Mouse (Mus musculus): Measurements from ENCODE around the gene P2rx3.

DNA sequence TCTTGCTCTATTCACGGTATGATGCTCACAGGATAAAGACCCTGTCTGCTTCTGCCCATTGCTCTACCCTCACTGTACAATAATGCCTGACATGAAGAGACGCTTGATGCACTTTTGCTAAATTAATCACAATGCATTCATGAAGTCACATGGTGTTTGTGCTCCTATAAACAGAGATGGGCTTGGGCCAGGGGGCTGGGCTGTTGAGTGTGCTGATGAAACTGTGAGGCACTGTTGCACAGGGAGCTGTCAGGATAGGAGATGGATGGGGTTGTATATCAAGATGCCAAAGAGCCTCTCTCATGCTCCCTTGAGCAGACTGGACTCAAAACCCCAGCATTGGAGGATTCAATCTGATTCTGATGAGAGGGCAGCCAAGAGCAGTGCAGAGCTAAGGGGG is 4.1 kb downstream of the P2rx3 start:
- TF ChIP-seq RCOR1 (conservative IDR thresholded peaks at IDR 0.05; ENCODE audit: low read depth, low read length) (no peak), ZKSCAN1 (IDR thresholded peaks at IDR 0.05; ENCODE audit: borderline replicate concordance, low read depth, low read length) (no peak), EP300 (IDR thresholded peaks at IDR 0.05; ENCODE audit: low read length) (no peak), CTCF (conservative IDR thresholded peaks at IDR 0.05 in 1 of 2, IDR thresholded peaks at IDR 0.05 in 1 of 2; ENCODE audit: low read depth in 2 of 2, low read length in 2 of 2) (no peak), GABPA (IDR thresholded peaks at IDR 0.05; ENCODE audit: insufficient replicate concordance, low read depth, low read length) (no peak), HCFC1 (IDR thresholded peaks at IDR 0.05; ENCODE audit: low read depth, low read length) (no peak), ZMIZ1 (IDR thresholded peaks at IDR 0.05; ENCODE audit: low read depth, low read length) (no peak), CHD2 (IDR thresholded peaks at IDR 0.05; ENCODE audit: low read length) (no peak), POLR2A (IDR thresholded peaks at IDR 0.05; ENCODE audit: low read depth, low read length) (no peak), ZNF384 (IDR thresholded peaks at IDR 0.05; ENCODE audit: low read depth, low read length) (no peak), MYC (IDR thresholded peaks at IDR 0.05; ENCODE audit: low read depth, low read length) (no peak)
